Mouse (Mus musculus): ENCODE data around the gene D11Wsu47e. TPM values are rescaled to one million over a fixed set of nuclear protein-coding genes. Genes with fewer than 3 reads are reported as not detected.
"Not testable (repeated sequence)": the region's sequence is repeated elsewhere in the genome, so short reads cannot be mapped to it uniquely, and the experiment has no call there.

Gene D11Wsu47e
- polyA plus RNA-seq, 1 experiment from 2014 or later: 22.8 TPM

DNA sequence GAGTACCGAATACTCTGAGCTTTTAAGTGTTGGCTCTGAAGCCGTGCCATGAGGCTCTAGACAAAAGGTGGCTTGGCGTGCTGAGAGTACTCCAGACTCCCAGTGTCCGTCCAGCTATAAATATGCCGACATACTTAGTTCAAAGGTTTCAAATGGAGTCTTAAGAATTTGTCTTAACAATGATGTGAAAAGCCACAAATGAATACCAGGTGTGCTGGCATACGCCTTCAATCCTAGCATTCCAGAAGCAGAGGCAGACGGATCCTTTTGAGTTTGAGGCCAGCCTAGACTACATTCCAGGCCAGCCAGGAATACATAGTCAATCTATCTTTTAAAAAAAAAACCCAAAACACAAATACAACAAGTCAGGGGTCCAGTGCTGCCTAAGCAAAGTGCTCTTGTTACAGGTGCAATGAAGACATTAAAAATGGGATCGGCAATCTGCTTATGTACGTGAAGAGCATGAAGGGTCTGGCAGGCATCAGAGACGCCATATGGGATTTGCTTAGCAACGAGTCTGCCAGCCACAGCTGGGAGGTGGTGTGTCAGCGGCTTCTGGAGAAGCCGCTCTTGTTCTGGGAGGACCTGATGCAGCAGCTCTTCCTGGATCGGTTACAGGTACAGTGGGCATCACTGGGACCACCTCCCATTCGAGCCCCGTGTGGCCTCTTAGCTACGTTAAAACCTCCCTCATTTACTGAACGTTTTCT, 29.5 kb upstream of the D11Wsu47e start:
- Histone ChIP-seq H3K9me3 (no peaks in the 10 kb centered on the region), H3K36me3 (peaks cover 82% of the 10 kb centered on the region), H3K4me1 (peaks cover 29% of the 10 kb centered on the region), H3K4me3 (no peak overlapping the region), H3K27me3 (replicated peaks) (no peaks in the 10 kb centered on the region), H3K4me2 (replicated peaks) (no peak overlapping the region), H3K9ac (no peak overlapping the region), H3K27ac (no peak overlapping the region)
- 82% methylated on average over 18 of the region's 18 CpGs for WGBS
- no peak for ATAC-seq (ENCODE audit: low FRiP score, low read depth)

DNA sequence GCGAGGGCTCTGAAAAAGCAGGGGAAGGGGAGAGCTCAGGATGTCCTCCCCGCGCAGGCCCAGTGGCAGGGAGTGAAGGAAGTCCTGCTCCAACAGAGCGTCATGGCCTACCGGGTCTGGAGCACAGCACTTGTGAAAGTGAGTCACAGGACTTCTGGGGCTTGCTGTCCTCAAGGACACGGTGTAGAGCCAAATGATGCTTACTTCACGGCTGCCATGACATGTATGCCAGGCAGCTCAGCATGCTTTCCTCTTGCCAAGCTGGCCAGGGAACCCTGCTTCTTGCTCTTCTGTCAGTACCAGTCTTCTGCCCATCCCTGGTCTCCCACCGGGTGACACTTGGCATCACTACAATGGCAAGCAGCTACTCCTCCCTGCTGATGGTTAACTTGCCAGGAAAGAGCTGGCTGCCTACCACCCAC, 27.7 kb upstream of the D11Wsu47e start:
- H3K9me3 ChIP-seq: no peaks in the 10 kb centered on the region
- WGBS: 88% methylated on average over 8 of the region's 8 CpGs
- no peaks in the 10 kb centered on the region for H3K27me3 ChIP-seq (replicated peaks)
- H3K4me3 ChIP-seq: no peak overlapping the region
- no peak overlapping the region for H3K4me2 ChIP-seq (replicated peaks)
- no peak overlapping the region for H3K9ac ChIP-seq
- ATAC-seq (ENCODE audit: low FRiP score, low read depth): no peak
- H3K4me1 ChIP-seq: peaks cover 20% of the 10 kb centered on the region; the same call in 1 of the 2 replicates
- H3K27ac ChIP-seq: no peak overlapping the region
- H3K36me3 ChIP-seq: peaks cover 99% of the 10 kb centered on the region

DNA sequence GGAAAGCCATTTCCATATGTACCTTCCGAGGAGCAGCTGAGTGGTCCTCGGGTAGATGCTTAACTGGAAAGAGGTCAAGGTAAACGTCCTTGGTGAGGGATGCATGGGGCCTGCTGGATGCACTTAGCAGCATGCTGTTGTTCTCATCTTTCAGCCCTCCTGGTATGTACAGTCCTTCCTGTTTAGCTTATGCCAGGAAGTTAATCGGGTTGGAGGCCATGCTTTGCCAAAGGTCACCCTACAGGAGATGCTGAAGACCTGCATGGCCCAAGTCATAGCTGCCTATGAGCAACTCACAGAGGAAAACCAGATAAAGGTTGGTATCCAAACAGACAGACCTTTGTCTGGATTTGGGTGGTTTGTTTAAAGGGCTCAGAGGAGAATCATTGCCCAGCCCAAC, 27.0 kb upstream of the D11Wsu47e start:
- peaks cover 99% of the 10 kb centered on the region for H3K36me3 ChIP-seq
- no peak overlapping the region for H3K9ac ChIP-seq
- no peaks in the 10 kb centered on the region for H3K27me3 ChIP-seq (replicated peaks)
- ATAC-seq (ENCODE audit: low FRiP score, low read depth): no peak
- peaks cover 20% of the 10 kb centered on the region; the same call in 1 of the 2 replicates for H3K4me1 ChIP-seq
- no peak overlapping the region for H3K4me3 ChIP-seq
- H3K9me3 ChIP-seq: no peaks in the 10 kb centered on the region
- 0 out of 2 replicates have a peak overlapping the region, but pooled peaks have one; percentile 12 for H3K4me2 ChIP-seq (replicated peaks)
- WGBS: 77% methylated on average over 4 of the region's 4 CpGs
- H3K27ac ChIP-seq: no peak overlapping the region

- Histone ChIP-seq H3K27ac (no peak overlapping the region), H3K4me2 (replicated peaks) (no peak overlapping the region), H3K9ac (no peak overlapping the region), H3K4me3 (no peak overlapping the region), H3K4me1 (peaks cover 12% of the 10 kb centered on the region; the same call in 1 of the 2 replicates), H3K9me3 (no peaks in the 10 kb centered on the region), H3K36me3 (peaks cover 95% of the 10 kb centered on the region), H3K27me3 (replicated peaks) (no peaks in the 10 kb centered on the region)
- ATAC-seq (ENCODE audit: low FRiP score, low read depth): no peak
- WGBS: 90% methylated on average over 8 of the region's 8 CpGs
Measured at GRCm38 (mm10) chr11:113658319-113658718, 25.9 kb upstream of the D11Wsu47e start.

GRCm38 (mm10) chr11:113658763-113659162, 25.4 kb upstream of the D11Wsu47e start:
- Histone ChIP-seq H3K9ac (no peak overlapping the region), H3K27me3 (replicated peaks) (no peaks in the 10 kb centered on the region), H3K4me2 (replicated peaks) (no peak overlapping the region), H3K4me3 (no peak overlapping the region), H3K4me1 (peaks cover 12% of the 10 kb centered on the region; the same call in 1 of the 2 replicates), H3K27ac (no peak overlapping the region), H3K9me3 (no peaks in the 10 kb centered on the region), H3K36me3 (peaks cover 95% of the 10 kb centered on the region)
- 88% methylated on average over 4 of the region's 4 CpGs for WGBS
- ATAC-seq (ENCODE audit: low FRiP score, low read depth): 0 out of 2 replicates have a peak, but pooled peaks have one; percentile 37

GRCm38 (mm10) chr11:113660213-113660612, 24.0 kb upstream of the D11Wsu47e start:
- H3K9me3 ChIP-seq; H3K27me3 ChIP-seq (replicated peaks); H3K4me2 ChIP-seq (replicated peaks); ATAC-seq (ENCODE audit: low FRiP score, low read depth); H3K27ac ChIP-seq; H3K9ac ChIP-seq; H3K4me3 ChIP-seq: not testable (repeated sequence)
- H3K36me3 ChIP-seq: peaks cover 89% of the 10 kb centered on the region
- peaks cover 12% of the 10 kb centered on the region; the same call in 1 of the 2 replicates for H3K4me1 ChIP-seq
- WGBS: 94% methylated on average over 3 of the region's 3 CpGs

GRCm38 (mm10) chr11:113660940-113661339, 23.3 kb upstream of the D11Wsu47e start:
- Histone ChIP-seq H3K4me3 (no peak overlapping the region), H3K4me1 (peaks cover 12% of the 10 kb centered on the region; the same call in 1 of the 2 replicates), H3K36me3 (peaks cover 82% of the 10 kb centered on the region), H3K27me3 (replicated peaks) (no peaks in the 10 kb centered on the region), H3K27ac (no peak overlapping the region), H3K9ac (no peak overlapping the region), H3K9me3 (no peaks in the 10 kb centered on the region), H3K4me2 (replicated peaks) (no peak overlapping the region)
- ATAC-seq (ENCODE audit: low FRiP score, low read depth): no peak
- WGBS: 93% methylated on average over 11 of the region's 11 CpGs

DNA sequence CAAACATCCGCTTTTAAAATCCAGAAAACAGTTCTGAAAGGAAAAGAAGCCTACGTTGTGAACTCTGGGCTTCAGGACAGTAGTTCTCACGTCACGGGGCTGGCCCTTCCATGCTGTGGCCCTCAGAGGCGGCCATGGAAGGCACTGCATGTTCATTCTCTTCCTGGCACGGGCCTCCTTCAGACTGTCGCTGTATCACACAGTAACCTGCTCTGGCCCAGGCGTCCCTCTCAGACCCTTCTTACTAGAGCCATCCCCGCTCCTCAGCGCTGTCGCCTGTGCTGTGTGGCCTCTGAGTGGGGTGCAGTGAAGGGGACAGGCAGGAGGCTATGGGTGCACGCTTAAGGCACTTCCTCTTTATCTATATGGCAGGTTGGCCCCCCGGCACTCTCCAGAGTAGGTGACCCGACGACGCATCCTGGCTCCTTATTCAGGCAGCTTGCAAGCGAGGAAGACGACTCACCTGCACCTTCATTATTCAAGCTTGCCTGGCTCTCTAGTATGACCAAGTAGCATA, 22.3 kb upstream of the D11Wsu47e start:
- no peak for ATAC-seq (ENCODE audit: low FRiP score, low read depth)
- no peaks in the 10 kb centered on the region for H3K27me3 ChIP-seq (replicated peaks)
- H3K9ac ChIP-seq: no peak overlapping the region
- peaks cover 76% of the 10 kb centered on the region for H3K36me3 ChIP-seq
- no peak overlapping the region for H3K27ac ChIP-seq
- H3K4me3 ChIP-seq: no peak overlapping the region
- H3K4me2 ChIP-seq (replicated peaks): no peak overlapping the region
- no peaks in the 10 kb centered on the region for H3K9me3 ChIP-seq
- WGBS: 93% methylated on average over 18 of the region's 18 CpGs
- H3K4me1 ChIP-seq: peaks cover 5% of the 10 kb centered on the region; the same call in 1 of the 2 replicates

DNA sequence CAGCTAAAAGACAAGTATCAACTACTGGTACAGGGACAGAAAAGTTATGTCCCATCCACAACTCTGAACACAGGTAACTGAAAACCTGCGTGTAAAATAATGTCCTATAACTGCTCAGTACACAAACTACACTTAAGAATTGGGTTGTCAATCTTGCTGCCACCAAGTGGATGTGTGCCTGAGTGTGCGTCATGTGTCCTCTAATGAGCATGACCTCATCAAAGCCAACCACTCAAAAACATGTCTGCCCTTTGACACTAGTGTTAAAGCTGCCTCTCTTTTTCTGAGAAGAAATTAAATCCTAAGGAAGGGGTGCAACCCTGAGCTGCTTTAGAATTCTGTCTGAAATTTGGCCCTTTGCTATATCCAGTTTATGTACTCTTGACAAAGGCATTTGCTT, 19.9 kb upstream of the D11Wsu47e start:
- H3K9ac ChIP-seq: no peak overlapping the region
- no peaks in the 10 kb centered on the region; the same call in 1 of the 2 replicates for H3K4me1 ChIP-seq
- no peaks in the 10 kb centered on the region for H3K9me3 ChIP-seq
- ATAC-seq (ENCODE audit: low FRiP score, low read depth): no peak
- H3K4me3 ChIP-seq: no peak overlapping the region
- H3K27ac ChIP-seq: no peak overlapping the region
- H3K36me3 ChIP-seq: peaks cover 67% of the 10 kb centered on the region
- no peaks in the 10 kb centered on the region for H3K27me3 ChIP-seq (replicated peaks)
- WGBS: 74% methylated on average over 2 of the region's 2 CpGs
- no peak overlapping the region for H3K4me2 ChIP-seq (replicated peaks)

DNA sequence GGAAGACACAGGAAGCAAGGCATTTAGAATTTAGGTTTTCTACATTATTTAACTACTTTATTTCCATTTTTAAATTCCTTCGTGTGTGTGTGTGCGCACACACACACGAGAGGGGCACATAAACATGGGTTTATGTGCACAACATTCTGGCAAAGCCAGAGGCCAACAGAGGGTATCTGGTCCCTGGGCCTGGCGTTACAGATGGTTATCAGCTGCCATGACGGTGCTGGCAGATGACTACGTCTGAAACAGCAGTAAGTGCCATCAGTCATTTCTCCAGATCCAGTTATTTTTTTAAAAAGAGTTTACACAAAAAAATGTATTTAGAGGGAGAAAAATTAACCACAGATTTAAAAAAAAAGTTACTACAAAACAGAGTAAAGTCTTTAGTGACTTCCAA, 18.0 kb upstream of the D11Wsu47e start:
- no peak for ATAC-seq (ENCODE audit: low FRiP score, low read depth)
- Histone ChIP-seq H3K4me2 (replicated peaks) (no peak overlapping the region), H3K9me3 (no peaks in the 10 kb centered on the region), H3K4me1 (no peaks in the 10 kb centered on the region; the same call in 1 of the 2 replicates), H3K4me3 (no peak overlapping the region), H3K27ac (no peak overlapping the region), H3K36me3 (peaks cover 62% of the 10 kb centered on the region), H3K27me3 (replicated peaks) (no peaks in the 10 kb centered on the region), H3K9ac (no peak overlapping the region)
- WGBS: 84% methylated on average over 6 of the region's 6 CpGs

DNA sequence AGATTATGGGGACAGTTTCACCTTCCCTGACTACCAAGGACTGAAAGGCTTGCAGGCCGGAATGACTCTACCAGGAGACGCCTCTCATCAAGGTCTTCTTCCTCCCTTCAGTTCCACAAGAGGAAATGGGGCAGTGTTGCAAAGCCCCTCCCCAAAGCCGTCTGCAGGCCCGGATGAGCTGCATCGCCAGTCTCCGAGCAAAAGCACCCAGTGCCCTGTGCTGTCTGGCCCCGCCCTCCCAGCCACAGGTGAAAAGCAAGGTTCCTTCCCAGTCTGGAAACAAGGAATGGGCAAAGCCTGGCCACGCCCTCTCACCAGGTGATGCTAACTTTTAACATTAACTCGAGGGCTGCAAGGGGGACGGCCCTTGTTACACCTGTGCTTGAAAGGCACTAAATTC, 17.6 kb upstream of the D11Wsu47e start:
- Histone ChIP-seq H3K36me3 (peaks cover 62% of the 10 kb centered on the region), H3K4me2 (replicated peaks) (no peak overlapping the region), H3K9ac (no peak overlapping the region), H3K9me3 (no peaks in the 10 kb centered on the region), H3K27ac (no peak overlapping the region), H3K27me3 (replicated peaks) (no peaks in the 10 kb centered on the region), H3K4me3 (no peak overlapping the region), H3K4me1 (no peaks in the 10 kb centered on the region; the same call in 1 of the 2 replicates)
- ATAC-seq (ENCODE audit: low FRiP score, low read depth): no peak
- WGBS: 58% methylated on average over 10 of the region's 10 CpGs

DNA sequence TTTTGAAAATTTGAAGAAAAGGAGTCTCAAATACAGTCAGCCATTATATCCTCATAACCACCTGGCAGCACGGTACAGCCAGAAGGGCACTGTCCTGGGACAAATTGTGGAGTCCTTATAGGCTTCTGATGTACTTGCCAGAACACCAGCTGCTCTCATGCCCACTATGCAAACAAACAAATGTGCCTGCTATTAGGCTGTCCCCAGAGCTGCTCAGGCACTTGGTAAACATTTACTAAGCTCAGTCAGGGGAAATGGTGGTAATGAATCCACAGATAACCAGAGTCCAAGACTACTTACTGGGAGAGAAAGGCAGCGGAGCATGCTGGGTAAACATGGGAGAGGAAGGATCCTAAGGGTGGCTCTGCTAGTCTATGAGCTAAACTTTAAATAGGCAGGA, 17.1 kb upstream of the D11Wsu47e start:
- Histone ChIP-seq H3K4me3 (no peak overlapping the region), H3K9ac (no peak overlapping the region), H3K27me3 (replicated peaks) (no peaks in the 10 kb centered on the region), H3K9me3 (no peaks in the 10 kb centered on the region), H3K4me2 (replicated peaks) (no peak overlapping the region), H3K4me1 (no peaks in the 10 kb centered on the region; the same call in 1 of the 2 replicates), H3K27ac (no peak overlapping the region), H3K36me3 (peaks cover 61% of the 10 kb centered on the region)
- ATAC-seq (ENCODE audit: low FRiP score, low read depth): no peak
- WGBS: 84% methylated on average over 2 of the region's 2 CpGs

All from neural tube, embryonic 12.5 days (tissue).